Mouse (Mus musculus): ENCODE data around the gene Zfp618. TPM values are rescaled to one million over a fixed set of nuclear protein-coding genes. Genes with fewer than 3 reads are reported as not detected.
A peak's percentile ranks its signal among the peaks of the same experiment; 100 is the strongest.

Zfp618 gene
- polyA plus RNA-seq, 1 experiment: 1.9 TPM

DNA sequence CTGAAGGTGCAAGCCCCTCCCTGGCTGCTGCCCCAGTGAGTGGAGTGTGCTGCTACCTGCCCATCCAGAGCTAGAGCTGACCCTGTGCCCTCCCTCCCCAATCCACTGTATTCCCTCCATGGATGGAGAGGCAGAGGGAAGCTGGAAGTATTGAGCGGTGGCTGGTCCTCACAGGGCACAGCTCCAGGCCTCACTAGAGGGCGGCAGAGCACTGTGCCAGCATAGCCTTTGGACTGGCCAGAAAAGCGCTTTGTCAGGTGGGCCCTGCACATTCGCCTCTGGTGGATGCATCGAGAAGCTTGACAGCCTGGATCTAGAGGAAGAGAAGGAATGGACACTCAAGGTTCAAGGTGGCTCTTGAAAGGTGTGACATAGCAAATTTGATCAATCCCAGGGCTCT is 216.2 kb downstream of the Zfp618 start:
- no peaks in the 10 kb centered on the region for H3K4me1 ChIP-seq (ENCODE audit: control insufficient read depth, insufficient read depth, low read length)
- no peak overlapping the region for H3K4me3 ChIP-seq (ENCODE audit: insufficient read depth, low read length)
- no peak overlapping the region for H3K27ac ChIP-seq (ENCODE audit: insufficient read depth, low read length)
- TF ChIP-seq POLR2A (IDR thresholded peaks at IDR 0.05; ENCODE audit: extremely low read depth, insufficient read depth, low read length) (no peak), CTCF (IDR thresholded peaks at IDR 0.05; ENCODE audit: extremely low read depth, insufficient read depth, low read length) (peak; percentile 94)

DNA sequence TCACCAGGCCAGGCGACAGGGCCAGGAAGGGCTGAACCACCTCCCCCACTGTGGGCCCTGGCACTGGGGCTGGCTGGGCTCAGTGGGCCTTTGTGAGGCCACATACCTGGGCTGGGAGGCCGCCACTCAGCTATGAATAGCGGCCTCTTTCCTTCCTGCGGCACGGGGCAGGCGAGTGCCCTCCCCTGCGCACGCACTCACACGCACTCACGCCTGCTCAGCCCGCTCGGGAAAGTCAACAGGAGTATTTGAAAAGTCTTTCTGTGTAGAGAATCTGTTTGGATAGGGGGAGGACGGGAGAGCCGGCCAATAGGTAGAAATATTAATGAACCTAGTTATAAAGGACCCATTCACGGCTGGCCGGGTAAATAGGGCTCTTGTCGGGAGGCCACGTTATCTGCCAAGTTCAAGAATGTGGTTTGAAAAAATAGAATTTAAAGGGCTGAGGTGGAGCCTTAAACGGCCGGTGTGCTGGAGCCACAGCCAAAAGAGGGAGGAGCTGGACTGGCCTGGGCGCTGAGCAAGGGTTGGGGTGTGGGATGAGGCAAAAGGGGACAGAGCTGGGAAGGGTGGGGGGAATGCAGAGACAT is 221.0 kb downstream of the Zfp618 start:
- TF ChIP-seq POLR2A (IDR thresholded peaks at IDR 0.05; ENCODE audit: extremely low read depth, insufficient read depth, low read length): no peak
- TF ChIP-seq CTCF (IDR thresholded peaks at IDR 0.05; ENCODE audit: extremely low read depth, insufficient read depth, low read length): no peak
- no peak overlapping the region for H3K27ac ChIP-seq (ENCODE audit: insufficient read depth, low read length)
- H3K4me3 ChIP-seq (ENCODE audit: insufficient read depth, low read length): no peak overlapping the region
- H3K4me1 ChIP-seq (ENCODE audit: control insufficient read depth, insufficient read depth, low read length): no peaks in the 10 kb centered on the region

Other genes with a start within 250 kb of the Zfp618 start
- not detected in 2 replicates for gene Ambp, start 189.2 kb downstream of the Zfp618 start, polyA plus RNA-seq (2012; rRNA removed)
- not detected in 2 replicates for gene Kif12, start 206.6 kb downstream of the Zfp618 start, polyA plus RNA-seq (2012; rRNA removed)
- 3.5 and 4.2 TPM in 2 replicates for gene Col27a1, start 248.4 kb downstream of the Zfp618 start, polyA plus RNA-seq (2012; rRNA removed)

Data from cortical plate, adult 2 months (tissue).